Mouse (Mus musculus): ENCODE measurements at regions not wholly inside any gene's neighbourhood (a gene's known extent, or its start where the extent isn't known, plus 50 kb on each side); places are given as distances from the start of the nearest gene placed in this dataset.

DNA sequence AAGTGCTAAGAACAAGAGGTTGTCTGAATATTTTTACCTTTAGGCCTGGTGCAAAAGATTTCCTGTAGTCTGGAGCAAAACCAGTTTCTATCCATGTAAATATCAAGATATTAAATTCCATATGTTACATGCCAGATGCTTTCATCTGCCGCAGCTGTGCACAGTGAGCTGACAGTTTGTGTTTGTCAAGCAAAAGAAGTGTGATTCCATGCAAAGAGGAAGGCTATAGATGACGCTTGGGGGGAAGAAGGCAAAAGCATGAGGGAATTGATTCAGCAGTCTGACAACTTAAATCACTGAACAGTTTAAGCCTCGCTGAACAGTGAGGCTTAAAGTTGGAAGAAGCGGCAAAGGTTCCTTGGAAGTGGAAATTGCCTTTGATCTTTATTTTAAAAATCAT, 109.2 kb upstream of the Pappa start:
- DNase-seq = peak; percentile 32

- no peak for DNase-seq
Measured at GRCm38 (mm10) chr4:65019487-65019886, 104.5 kb upstream of the Pappa start.

- DNase-seq = no peak
Measured at GRCm38 (mm10) chr4:65053336-65053735, 70.6 kb upstream of the Pappa start.
